ENCODE assay signal across 8 mouse cellular contexts in genomic region chr7:116093466-116093850, GRCm38 (mm10). TPM values are rescaled to one million over a fixed set of nuclear protein-coding genes. Genes with fewer than 3 reads are reported as not detected.
A peak's percentile ranks its signal among the peaks of the same experiment; 100 is the strongest.
DNase-seq lines count a peak whose midpoint lies in the region; ATAC-seq lines count a peak whose summit lies in the region.

No protein-coding gene starts in this region.

- H3K4me1 ChIP-seq in heart, embryonic 12.5 days (replicated peaks), result peaks cover 12% of the 10 kb centered on the region
- H3K4me1 ChIP-seq in hindbrain, embryonic 10.5 days (replicated peaks), result peaks cover 29% of the 10 kb centered on the region

- H3K27ac ChIP-seq in heart, embryonic 12.5 days (ENCODE audit: poor library complexity, severe bottlenecking), result peak overlapping the region; percentile 93
- peak overlapping the region; percentile 97 for H3K27ac ChIP-seq in hindbrain, embryonic 10.5 days

- H3K9ac ChIP-seq in heart, embryonic 12.5 days, result peak overlapping the region; percentile 77

- H3K36me3 ChIP-seq in heart, embryonic 12.5 days, result no peaks in the 10 kb centered on the region
- peaks cover 5% of the 10 kb centered on the region; the same call in 1 of the 2 replicates for H3K36me3 ChIP-seq in hindbrain, embryonic 10.5 days

- WGBS in heart, embryonic 12.5 days, result under 1% methylated on average over 19 of the region's 19 CpGs
- under 1% methylated on average over 19 of the region's 19 CpGs for WGBS in hindbrain, embryonic 10.5 days

- H3K27me3 ChIP-seq in heart, embryonic 12.5 days (replicated peaks), result no peaks in the 10 kb centered on the region
- H3K27me3 ChIP-seq in hindbrain, embryonic 10.5 days (ENCODE audit: insufficient read depth, poor library complexity, severe bottlenecking), result no peaks in the 10 kb centered on the region

- intact Hi-C loops in heart, postnatal 36 days (cut with DNase I), result no loop called here

- H3K4me3 ChIP-seq in heart, embryonic 12.5 days, result peak overlapping the region; percentile 65
- peak overlapping the region; percentile 71 for H3K4me3 ChIP-seq in hindbrain, embryonic 10.5 days

- H3K9me3 ChIP-seq in heart, embryonic 12.5 days (replicated peaks), result no peaks in the 10 kb centered on the region
- no peaks in the 10 kb centered on the region for H3K9me3 ChIP-seq in hindbrain, embryonic 10.5 days

- peak; percentile 82 for ATAC-seq in heart, embryonic 12.5 days (ENCODE audit: insufficient number of reproducible peaks, low FRiP score)
- ATAC-seq in megakaryocyte-erythroid progenitor cell, adult 5-6 weeks (replicated peaks; ENCODE audit: low FRiP score, low TSS enrichment, poor library complexity, severe bottlenecking), result peak; percentile 73

- peak overlapping the region; percentile 89 for H3K4me2 ChIP-seq in heart, embryonic 12.5 days

- DNase-seq in heart, postnatal 36 days, result no peak
- DNase-seq in MEL-GATA-1-ER (ENCODE audit: extremely low read depth, low read depth), result peak; percentile 54
- DNase-seq in hindbrain, embryonic 10.5 days (ENCODE audit: low spot score), result no peak
- DNase-seq in gastrocnemius, postnatal 25 days, result no peak
- DNase-seq in spleen, postnatal 14 days (ENCODE audit: low spot score in 2 of 2), result no peak
- no peak for DNase-seq in right cerebral cortex, postnatal 36 days (ENCODE audit: low spot score in 2 of 2)

RNA-seq across cellular contexts. Expression of gene Gm4353, which starts 9.0 kb away (rescaled TPM):
- 0.79 TPM in 1 of 2 replicates, not detected in the other for polyA plus RNA-seq in heart, embryonic 12.5 days (2016; fragmentation: Nextera tagmentation; extraction: Ambion mirVana)
- total RNA-seq in heart, postnatal 36 days (2021), result 1 to 10 TPM; 1.3 TPM
- polyA plus RNA-seq in hindbrain, embryonic 10.5 days (2016; fragmentation: Nextera tagmentation; extraction: Ambion mirVana), result 0.71 and 0.90 TPM in 2 replicates
- total RNA-seq in megakaryocyte-erythroid progenitor cell, adult 5-6 weeks (2014; fragmentation: Nextera tagmentation), result 2.1 TPM in 1 of 2 replicates, not detected in the other
- total RNA-seq in megakaryocyte-erythroid progenitor cell, adult 5-6 weeks (2017), result 1.3 and 4.0 TPM in 2 replicates
- total RNA-seq in gastrocnemius, postnatal 25 days (2021), result 1 to 10 TPM; 1.4 to 2.0 TPM

RNA-seq across cellular contexts. Expression of gene 1110004F10Rik, which starts 54.3 kb away (rescaled TPM):
- 173 and 190 TPM in 2 replicates for polyA plus RNA-seq in heart, embryonic 12.5 days (2016; fragmentation: Nextera tagmentation; extraction: Ambion mirVana)
- 10 to 100 TPM; 51.2 to 55.9 TPM for total RNA-seq in heart, postnatal 36 days (2021)
- polyA plus RNA-seq in hindbrain, embryonic 10.5 days (2016; fragmentation: Nextera tagmentation; extraction: Ambion mirVana), result 326 and 353 TPM in 2 replicates
- 135 and 136 TPM in 2 replicates for total RNA-seq in megakaryocyte-erythroid progenitor cell, adult 5-6 weeks (2014; fragmentation: Nextera tagmentation)
- 293 and 398 TPM in 2 replicates for total RNA-seq in megakaryocyte-erythroid progenitor cell, adult 5-6 weeks (2017)
- total RNA-seq in gastrocnemius, postnatal 25 days (2021), result 10 to 100 TPM; 41.2 to 42.4 TPM

RNA-seq across cellular contexts. Expression of gene Sox6, which starts 54.9 kb away (rescaled TPM):
- 32.5 and 33.2 TPM in 2 replicates for polyA plus RNA-seq in heart, embryonic 12.5 days (2016; fragmentation: Nextera tagmentation; extraction: Ambion mirVana)
- 10 to 100 TPM; 24.0 to 30.4 TPM for total RNA-seq in heart, postnatal 36 days (2021)
- polyA plus RNA-seq in hindbrain, embryonic 10.5 days (2016; fragmentation: Nextera tagmentation; extraction: Ambion mirVana), result 20.3 and 22.5 TPM in 2 replicates
- total RNA-seq in megakaryocyte-erythroid progenitor cell, adult 5-6 weeks (2014; fragmentation: Nextera tagmentation), result 12.9 and 18.2 TPM in 2 replicates
- 5.8 and 10.2 TPM in 2 replicates for total RNA-seq in megakaryocyte-erythroid progenitor cell, adult 5-6 weeks (2017)
- 100 to 1,000 TPM; 122 to 140 TPM for total RNA-seq in gastrocnemius, postnatal 25 days (2021)
